Mouse (Mus musculus) cerebellum, adult 11 months (tissue): Measurements from ENCODE around the gene Polr2i.
"Not testable (repeated sequence)": the region's sequence is repeated elsewhere in the genome, so short reads cannot be mapped to it uniquely, and the experiment has no call there.

Source experiments
- DNase-seq: peaks from one replicate; pipeline ENCODE4 v3.0.0; 2022

Polr2i gene

DNA sequence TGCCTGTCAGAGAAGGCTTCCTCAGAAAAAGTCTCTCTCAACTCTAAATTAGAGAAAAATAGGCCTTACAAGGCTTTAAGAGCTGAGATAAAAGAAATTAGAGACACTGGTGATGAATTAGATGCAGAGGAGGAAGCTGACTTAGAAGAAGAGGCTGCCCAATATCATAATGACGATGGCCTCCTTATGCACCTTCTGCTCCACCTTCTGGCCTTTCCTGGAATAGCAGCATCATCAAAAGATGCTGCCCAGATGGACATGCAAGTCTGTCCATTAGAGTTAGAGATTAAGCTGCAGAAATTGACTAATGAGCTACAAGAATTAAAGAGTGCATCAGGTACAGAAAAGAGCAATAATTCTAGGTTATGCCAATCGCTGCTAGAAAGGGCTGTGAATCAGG is 26.4 kb upstream of the Polr2i start:
- peak; percentile 76 for DNase-seq

DNA sequence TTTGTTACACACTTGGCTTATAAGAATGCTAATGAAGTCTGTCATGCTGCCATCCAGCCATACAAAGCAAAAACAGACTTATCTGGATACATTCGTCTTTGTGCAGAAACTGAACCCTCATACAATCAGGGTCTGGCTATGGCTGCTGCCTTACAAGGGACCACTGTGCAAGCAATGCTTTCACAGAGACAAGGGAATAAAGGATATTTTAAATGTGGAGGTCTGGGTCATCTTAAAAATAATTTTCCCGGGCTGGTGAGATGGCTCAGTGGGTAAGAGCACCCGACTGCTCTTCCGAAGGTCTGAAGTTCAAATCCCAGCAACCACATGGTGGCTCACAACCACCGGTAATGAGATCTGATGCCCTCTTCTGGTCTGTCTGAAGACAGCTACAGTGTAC is 25.4 kb upstream of the Polr2i start:
- not testable (repeated sequence) for DNase-seq

DNA sequence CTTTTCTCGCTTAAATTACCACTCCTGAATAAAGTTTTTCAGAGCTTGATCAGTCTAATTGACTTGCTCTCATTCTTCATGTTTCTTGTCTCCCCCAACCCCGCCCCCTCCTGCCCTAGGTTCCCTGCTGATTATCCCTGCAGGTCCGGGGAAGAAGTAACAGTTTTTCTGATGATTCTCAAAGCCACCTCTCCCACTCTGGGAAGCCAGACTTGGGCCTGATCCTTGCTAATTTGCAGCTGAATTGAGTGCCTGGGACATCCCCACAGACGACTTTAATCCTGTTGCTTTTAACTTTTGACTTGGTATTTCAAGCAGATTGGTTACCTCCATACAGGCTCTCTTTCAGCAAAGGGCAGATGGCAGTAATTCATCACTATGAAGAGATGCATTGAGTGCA is 20.7 kb upstream of the Polr2i start:
- DNase-seq, result no peak

DNA sequence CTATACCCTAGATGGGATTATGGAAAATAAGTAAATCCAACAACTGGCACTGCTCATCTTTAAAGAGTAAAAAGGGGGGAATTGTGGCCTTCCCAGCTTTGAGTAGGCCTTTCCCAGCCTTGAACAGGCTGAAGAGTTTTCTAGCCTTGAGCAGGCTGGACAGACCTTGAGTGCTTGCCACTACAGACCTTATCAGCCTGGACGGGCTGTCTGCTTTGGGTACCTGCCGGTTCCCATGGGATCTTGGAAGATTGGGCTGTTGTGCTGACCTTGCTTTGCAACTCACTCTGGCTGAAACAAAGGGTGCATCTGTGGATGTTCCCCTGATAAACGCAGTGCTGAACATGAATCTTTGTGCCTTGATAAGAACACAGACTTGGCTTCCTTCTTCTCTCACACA is 17.9 kb upstream of the Polr2i start:
- no peak for DNase-seq

DNA sequence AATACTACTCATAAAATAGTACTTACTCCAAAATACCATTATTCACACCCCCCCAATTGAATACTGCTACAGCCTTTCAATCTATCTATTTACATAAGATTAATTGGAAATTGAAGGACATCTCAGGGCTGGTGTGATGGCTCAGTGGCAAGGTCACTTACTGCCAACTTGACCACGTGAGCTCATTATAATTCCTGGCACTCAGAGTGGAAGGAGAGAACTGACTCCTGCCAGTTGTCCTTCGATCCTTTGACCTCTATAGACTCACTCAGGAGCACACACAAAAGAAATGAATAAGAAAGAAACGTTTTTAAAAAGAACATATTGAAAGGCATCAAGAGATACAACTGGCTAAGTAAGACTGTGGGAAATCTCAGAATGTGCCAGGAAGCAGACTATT is 15.9 kb upstream of the Polr2i start:
- DNase-seq, result no peak

DNA sequence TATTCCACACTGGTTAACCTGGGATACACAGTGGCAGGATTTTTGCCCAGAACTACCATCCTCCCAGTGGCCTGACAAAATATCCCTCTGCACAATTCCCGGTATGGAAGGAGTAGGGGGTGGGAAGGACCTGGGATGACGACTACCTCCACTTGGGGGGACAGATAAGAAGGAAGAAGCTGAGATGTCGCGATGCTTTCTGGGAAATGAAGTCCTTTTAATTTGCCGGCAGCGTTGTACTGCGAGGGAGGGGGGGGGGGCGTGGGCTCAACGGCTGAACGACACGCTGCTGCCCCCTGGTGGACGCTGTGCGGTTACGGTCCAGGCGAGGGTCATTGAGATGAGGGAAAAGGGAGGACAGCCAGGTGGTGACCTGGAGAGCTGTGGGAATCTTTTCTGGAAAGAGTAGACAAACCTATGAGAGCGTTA is 15.0 kb upstream of the Polr2i start:
- DNase-seq, result peak; percentile 78

DNA sequence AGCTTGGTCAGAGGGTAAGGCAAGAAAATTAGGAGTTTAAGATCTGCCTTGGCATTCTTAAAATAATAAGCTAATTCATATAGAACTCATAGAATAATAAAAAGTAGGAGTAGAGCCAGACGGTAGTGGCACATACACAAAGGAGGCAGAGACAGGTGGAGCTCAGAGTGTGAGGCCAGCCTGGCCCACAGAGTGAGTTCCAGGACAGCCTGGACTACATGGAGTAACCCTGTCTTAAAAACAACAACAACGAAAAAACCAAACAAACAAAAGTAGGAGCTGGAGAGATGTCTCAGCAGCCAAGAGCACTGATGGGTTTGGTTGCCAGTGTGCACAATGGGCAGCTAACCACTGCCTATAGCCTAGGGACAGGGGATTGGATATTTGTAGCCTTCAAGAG is 14.5 kb upstream of the Polr2i start:
- no peak for DNase-seq

DNA sequence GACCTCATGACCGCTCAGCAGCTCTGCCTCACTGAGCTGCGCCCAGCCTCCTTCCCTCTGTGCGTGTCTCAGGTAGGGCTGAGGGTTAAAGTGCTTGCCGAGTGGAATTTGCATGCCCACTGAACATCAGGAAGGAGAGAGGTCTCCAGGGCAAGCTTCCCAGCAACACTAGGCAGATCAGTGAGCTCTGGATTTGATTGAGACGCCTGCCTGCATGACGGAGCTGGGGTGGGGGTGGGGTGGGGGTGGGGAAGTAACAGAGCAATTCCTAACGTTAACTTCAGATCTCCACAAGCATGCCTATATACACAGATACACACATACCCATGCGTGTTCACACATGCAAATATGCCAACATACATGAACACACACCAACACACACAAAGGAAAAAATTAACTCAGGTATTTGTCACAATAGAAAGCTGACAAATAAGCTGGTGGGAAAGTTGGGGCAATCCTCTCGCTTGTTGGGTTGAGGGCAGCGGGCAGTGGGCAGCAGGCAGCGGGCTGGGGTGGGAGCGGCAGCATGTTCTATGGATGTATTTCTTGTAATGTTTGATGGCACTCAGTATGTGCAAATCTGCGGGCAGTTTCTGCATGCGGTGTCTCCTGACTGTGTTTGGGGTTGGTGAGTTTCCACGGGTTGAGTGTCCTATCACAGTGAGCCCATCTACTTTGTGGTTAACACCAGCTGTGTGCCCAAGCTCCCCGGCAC is 12.3 kb upstream of the Polr2i start:
- no peak for DNase-seq

DNA sequence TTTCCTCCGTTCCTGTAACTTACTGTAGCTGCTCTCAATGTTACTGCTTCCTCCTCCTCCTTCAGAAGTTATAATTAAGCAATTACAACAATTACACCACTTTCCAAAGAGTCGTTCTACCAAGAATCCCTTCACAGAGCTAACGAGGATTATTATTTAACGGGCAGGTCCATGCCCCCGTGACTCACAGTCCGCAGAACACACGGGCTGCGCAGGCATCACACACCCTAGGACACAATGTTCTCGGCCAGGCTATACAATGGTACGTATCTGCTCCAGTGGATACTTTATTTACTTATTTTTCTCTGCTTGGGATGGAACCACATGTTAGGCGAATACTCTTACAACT is 11.8 kb upstream of the Polr2i start:
- no peak for DNase-seq

DNA sequence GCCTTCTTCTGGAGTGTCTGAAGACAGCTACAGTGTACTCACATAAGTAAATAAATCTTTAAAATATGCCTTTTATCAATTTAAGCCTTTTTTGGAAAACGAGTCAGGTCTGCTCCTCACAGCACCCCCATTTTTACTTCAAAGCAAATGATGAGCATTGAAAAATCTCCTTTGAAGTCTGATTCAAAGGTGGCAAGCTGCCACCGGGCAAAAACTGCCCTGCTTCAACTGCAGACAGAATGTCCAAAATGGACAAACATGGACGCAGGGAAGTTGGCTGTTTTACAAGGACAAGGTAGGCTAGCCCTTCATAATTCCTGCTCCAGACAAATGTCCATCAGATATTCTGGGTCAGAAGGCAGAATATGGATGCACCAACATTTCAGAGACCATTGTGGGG is 10.3 kb upstream of the Polr2i start:
- DNase-seq, result no peak

DNA sequence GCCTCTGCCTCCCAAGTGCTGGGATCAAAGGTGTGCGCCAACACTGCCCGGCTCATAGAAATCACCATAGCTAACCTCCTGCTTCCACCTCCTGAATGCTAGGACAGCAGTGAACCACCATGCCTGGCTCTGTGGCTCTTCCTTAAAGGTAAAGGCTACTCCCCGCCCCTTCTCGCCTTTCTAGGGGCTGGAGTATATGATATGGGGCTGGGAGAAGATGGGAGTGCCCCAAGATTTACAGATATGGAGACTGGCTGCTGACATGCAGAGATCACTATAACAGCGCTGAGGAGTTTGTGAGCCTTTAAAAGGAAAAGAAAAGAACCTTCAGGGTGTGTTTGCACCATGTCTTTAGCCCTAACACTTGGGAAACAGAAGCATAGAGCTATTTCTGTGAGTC is 9.5 kb upstream of the Polr2i start:
- DNase-seq, result no peak

DNA sequence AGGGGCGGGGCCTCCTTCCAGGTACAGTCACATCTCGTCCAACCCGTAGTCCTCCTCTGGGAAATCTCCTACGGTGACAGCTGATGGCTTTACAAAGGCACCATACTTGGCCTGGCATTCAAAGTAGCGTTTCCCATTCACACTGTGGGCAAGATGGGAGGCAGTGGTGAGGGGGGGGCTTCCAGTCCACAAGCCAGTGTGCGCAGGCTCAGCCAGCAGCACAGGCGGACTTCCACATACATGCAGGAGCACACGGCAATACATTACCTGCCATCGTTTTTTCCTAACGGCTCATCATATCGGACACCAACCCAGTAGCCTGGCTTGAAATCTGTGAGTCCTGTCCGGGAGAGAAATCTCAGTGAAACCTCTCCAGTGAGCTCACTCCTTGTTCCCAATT is 7.5 kb upstream of the Polr2i start:
- no peak for DNase-seq

DNA sequence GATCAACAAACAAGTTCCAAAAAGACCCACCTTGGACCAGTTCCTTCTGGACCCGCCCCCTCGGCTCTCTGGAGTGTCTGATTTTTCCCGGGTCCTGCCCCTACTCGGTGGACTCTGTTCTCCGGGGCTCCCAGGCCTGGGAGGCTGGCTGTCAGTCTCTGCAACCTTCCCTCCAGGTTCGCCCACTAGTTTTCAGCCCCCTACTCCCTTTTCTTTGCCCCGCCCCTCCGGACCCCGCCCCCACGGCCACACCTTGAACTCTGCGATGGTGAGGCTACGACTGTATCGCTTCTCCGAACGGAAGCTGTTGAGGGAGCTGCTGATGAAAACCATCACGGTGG is 450 bp upstream of the Polr2i start:
- no peak for DNase-seq

DNA sequence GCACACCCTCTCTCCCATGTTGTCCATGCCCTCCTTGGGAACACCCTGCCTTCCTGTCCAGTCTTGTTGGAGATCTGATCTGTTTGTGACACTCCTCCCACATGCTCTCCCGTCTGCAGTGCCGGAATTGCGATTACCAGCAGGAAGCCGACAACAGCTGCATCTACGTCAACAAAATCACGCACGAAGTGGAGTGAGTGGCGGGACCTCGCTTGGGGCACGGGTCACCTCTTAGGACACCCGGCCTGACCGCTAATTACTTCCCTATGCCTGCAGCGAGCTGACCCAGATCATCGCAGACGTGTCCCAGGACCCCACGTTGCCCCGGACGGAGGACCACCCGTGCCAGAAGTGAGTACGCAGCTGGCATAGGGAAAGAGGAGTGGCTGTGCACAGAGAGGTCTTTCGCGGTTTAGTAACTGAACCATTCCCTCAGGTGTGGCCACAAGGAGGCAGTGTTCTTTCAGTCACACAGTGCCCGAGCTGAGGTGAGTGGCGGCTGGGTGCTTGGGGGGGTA is 942 bp downstream of the Polr2i start:
- peak; percentile 69 for DNase-seq

DNA sequence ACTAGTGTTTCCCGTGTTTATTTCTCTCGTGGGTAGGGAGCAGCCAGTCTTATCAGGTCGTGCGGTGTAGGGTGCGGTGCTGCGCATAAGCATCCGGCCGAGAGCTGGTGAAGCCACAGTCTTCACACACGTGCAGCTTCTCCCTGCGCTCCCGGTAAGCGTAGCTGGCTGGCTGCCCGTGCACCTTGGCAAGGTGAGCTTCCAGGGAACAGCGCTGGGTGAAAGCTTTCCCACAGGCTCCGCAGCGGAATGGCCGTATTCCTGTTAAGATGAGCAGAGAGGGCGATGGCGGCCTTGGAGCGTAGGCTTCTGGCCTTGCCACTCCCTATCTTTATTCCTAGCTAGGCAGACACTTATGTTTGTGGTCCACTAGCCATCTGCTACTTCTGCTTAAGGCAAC is 1.6 kb downstream of the Polr2i start:
- DNase-seq, result peak; percentile 54

DNA sequence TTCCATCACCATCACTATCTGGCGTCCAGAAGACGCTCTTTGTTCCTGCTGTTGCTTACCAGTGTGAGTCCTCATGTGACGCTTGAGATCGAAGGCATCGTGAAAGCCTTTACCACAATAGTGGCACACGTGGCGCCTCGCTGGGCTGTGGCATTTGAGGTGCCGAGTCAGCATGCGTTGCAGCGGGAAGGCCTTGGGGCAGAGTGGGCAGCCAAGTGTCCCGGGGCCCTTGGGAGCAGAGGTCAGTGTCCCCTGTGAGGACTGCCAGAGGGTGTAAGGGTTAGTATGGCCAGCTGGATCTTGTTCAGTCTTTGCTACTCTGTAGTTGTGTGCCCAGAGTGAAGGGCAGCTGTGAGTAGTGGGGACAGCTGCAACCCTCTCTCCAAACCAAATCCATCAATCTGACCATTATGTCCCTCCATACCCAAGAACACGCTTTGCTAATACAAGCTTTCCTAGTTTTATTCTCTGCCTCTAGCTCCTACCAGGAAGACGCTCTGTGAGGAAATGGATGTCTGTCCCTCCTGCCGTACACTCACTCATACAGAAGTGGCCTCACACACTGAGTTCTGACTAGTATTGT is 2.6 kb downstream of the Polr2i start:
- no peak for DNase-seq

DNA sequence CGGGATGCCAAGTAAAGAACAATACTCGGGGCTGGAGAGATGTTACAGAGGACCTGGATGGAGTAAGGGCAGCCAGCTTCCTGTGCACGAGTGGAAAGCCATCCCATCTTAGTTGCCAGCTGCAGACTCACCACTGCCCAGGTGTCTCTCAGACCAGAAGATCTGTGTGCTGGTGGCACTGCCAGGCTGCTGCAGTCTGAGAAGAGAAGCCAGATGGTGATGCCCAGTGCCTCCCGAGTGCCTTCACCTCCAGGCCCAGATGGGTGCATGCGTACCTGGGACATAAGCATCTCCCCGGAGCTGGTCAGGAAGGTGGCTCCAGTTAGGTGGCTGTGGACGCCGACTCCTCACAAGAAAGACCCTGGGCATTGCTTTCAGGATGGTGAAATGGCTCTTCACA is 3.3 kb downstream of the Polr2i start:
- DNase-seq, result no peak

DNA sequence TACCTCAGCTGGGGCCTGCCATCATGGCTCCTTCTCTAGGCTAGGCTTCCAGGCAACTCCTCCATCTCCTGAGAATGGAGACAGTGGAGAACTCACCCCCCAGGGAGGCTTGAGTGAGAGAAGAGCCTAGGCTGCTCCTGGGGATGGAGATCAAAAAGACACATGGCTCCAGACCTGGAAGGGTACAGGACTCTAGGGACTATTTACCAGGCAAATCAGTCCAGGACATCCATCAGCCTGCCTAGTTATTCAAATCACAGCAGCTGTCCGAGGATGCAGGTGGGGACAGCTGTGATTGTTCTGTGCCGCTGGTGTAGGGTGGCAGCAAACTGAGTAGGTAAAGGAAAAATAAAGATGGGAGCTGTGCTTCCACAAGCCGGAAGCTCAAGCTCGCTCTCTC is 3.9 kb downstream of the Polr2i start, which contains the start of gene Ovol3:
TSS of gene Ovol3 (minus strand) at position 101 of the 400 bp plus-strand sequence.
- DNase-seq, result no peak

DNA sequence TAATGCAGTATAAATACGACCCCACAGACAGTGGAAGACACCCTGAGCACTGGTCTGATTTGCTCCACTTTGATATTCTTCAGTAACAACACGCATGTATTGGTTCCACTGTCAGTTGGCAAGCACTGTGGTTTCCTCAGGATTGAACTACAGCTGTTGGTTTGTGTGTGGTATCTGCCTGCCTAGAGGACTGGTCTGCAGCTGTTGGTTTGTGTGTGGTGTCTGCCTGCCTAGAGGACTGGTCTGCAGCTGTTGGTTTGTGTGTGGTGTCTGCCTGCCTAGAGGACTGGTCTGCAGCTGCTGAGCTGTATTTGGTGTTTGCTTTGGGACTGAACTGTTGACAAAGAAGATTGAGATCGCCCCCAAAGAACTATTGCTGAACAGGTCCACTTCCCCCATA is 5.6 kb downstream of the Polr2i start:
- not testable (repeated sequence) for DNase-seq

DNA sequence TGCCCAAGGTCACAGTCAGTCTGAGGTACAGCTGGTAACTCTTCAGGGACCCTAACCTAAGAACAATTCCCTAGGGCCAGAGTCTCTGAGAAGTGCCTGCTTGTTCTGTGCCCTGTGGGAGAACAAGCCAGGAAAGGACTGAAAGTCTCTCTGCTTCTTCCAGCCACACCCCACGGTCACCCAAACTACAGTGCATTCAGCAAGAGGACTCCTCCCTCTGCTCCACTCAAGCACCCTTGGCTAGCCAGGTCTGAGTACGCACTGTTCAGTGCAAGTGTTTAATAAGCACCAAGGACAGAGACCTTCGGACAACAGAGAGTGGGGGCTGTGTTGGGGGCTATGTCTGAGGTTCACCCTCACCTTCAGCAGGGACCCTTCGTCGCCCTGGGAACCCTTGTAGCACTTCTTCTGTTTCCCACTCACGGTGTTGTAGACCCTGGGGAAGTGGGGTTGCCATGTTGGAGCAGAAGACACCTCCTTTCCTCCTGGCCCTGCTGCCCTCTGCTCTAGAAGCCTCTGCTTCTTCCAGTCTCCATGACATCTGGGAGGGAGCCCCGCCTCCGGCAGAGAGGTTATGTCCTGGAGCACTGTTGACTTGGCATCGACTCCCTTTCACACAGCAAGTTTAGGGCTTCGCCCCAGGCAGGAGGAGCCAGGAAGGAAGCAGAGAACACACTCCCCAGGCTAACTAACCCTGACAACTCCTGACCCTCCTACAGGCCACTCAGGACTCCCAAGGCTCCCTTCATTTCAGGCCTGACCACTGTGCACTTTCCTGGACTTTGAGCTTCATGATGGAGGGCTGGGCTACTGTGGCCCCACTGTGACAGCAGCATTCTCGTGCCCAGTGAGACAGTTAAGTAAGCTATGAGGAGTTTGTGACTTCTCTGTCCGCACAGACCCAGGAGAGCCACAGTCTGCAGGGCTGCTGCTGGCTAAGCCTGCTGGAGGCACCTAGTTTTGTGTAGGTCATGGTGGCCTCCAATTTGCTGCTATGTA is 20.5 kb downstream of the Polr2i start:
- DNase-seq, result no peak

DNA sequence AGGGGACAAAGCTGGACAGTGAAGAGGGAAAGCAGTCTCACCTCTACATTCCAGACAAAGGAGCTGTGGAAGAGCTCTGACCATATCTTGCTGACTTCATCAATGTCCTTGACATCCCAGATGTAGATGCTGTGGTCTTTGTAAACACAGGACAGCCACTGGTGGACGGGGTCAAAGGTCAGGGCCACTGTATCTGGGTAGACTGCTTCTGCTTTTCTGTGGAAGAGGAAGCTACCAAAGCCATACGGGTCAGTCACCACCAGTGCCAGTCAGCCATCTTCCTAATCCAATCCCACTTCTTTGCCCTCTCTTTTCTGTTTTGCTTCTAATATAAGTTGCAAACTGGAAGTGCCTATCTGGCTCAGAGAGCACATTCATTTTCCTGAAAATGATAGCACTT is 33.3 kb downstream of the Polr2i start:
- no peak for DNase-seq

DNA sequence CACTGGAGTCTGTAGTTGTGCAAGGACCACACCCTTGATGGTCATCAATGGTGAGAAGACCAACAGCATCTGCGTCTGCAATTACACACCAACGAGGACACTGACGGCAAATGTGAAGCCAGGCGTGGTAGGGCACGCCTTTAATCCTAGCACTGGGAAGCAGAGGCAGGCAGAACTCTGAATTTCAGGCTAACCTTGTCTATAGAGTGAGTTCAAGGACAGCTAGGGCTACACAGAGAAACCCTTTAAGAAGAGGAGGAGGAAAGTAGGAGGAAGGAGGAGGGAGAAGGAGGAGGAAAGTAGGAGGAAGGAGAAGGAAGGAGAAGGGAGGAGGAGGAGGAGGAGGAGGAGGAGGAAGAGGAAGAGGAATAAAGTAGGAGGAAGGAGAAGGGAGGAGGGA is 33.8 kb downstream of the Polr2i start:
- DNase-seq, result no peak

DNA sequence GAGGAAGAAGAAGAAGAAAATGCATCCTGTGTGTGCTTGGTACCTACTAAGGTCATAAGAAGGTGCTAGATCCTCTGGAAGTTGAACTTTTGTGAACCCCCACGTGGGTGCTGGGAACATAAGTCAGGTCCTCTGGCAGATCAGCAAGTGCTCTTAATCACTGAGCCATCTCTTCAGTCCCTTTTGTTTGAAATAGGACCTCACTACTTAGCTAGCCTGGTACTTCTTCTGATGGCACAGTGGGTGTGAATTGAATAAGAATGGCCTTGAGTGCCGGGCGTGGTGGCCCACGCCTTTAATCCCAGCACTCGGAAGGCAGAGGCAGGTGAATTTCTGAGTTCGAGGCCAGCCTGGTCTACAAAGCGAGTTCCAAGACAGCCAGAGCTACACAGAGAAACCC is 34.2 kb downstream of the Polr2i start:
- DNase-seq, result no peak

DNA sequence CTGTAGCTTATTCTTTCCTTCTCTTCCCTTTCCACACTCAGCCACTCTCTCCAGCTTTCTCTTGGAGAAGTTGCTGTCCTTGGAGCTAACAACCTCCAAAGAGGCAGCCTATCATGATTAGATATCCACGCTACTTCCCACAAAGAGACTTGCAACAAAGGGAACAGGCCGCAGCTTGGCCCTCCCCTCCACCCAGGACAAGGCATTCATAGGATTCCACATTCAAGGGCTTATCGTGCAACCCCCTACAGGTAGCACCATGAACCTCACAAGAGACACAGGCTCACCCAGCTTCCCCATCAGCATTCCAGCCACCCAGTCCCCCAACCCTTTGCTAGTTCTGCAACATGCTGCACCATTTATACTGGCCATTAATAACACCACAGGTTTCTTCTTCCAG is 35.0 kb downstream of the Polr2i start:
- no peak for DNase-seq
